Mouse (Mus musculus): ENCODE results near the gene Magi2. TPM values are rescaled to one million over a fixed set of nuclear protein-coding genes. Genes with fewer than 3 reads are reported as not detected.

The Magi2 gene
- polyA plus RNA-seq, 1 experiment from 2014 or later, result 1.9 TPM

- Histone ChIP-seq H3K36me3 (ENCODE audit: insufficient read depth, low read length) (no peaks in the 10 kb centered on the region), H3K4me3 (ENCODE audit: low read depth, low read length) (no peak overlapping the region), H3K27ac (ENCODE audit: low read length) (no peak overlapping the region), H3K9me3 (ENCODE audit: low read length) (no peaks in the 10 kb centered on the region), H3K4me1 (ENCODE audit: insufficient read depth, low read depth, low read length) (no peaks in the 10 kb centered on the region), H3K9ac (replicated peaks; ENCODE audit: low read depth) (no peak overlapping the region), H3K27me3 (replicated peaks; ENCODE audit: insufficient read depth, low read length) (no peaks in the 10 kb centered on the region), H3K4me2 (replicated peaks; ENCODE audit: low read depth, low read length) (no peak overlapping the region)
- ATAC-seq (no peak), DNase-seq (ENCODE audit: low spot score) (no peak)
- TF ChIP-seq EP300 (IDR thresholded peaks at IDR 0.05), result no peak
- 89% methylated on average over 1 of the region's 1 CpGs for WGBS
These were observed 855.5 kb downstream of the Magi2 start for GRCm38 (mm10) chr5:20082368-20082767.

GRCm38 (mm10) chr5:20087083-20087482 lies 860.2 kb downstream of the Magi2 start:
- no peak overlapping the region for H3K4me2 ChIP-seq (replicated peaks; ENCODE audit: low read depth, low read length)
- H3K27me3 ChIP-seq (replicated peaks; ENCODE audit: insufficient read depth, low read length), result no peaks in the 10 kb centered on the region
- WGBS, result 51% methylated on average over 6 of the region's 6 CpGs
- ATAC-seq (no peak), DNase-seq (ENCODE audit: low spot score) (no peak)
- H3K9me3 ChIP-seq (ENCODE audit: low read length), result no peaks in the 10 kb centered on the region
- no peaks in the 10 kb centered on the region for H3K4me1 ChIP-seq (ENCODE audit: insufficient read depth, low read depth, low read length)
- H3K36me3 ChIP-seq (ENCODE audit: insufficient read depth, low read length), result no peaks in the 10 kb centered on the region
- TF ChIP-seq EP300 (IDR thresholded peaks at IDR 0.05), result no peak
- TF ChIP-seq CTCF (IDR thresholded peaks at IDR 0.05), result no peak
- H3K9ac ChIP-seq (replicated peaks; ENCODE audit: low read depth), result no peak overlapping the region
- no peak overlapping the region for H3K4me3 ChIP-seq (ENCODE audit: low read depth, low read length)
- no peak overlapping the region for H3K27ac ChIP-seq (ENCODE audit: low read length)

GRCm38 (mm10) chr5:20103869-20104268 lies 877.0 kb downstream of the Magi2 start:
- H3K4me3 ChIP-seq (ENCODE audit: low read depth, low read length), result no peak overlapping the region
- no peak for DNase-seq (ENCODE audit: low spot score)
- ATAC-seq, result no peak
- no peak overlapping the region for H3K4me2 ChIP-seq (replicated peaks; ENCODE audit: low read depth, low read length)
- H3K4me1 ChIP-seq (ENCODE audit: insufficient read depth, low read depth, low read length), result no peaks in the 10 kb centered on the region
- TF ChIP-seq CTCF (IDR thresholded peaks at IDR 0.05), result no peak
- no peak for TF ChIP-seq EP300 (IDR thresholded peaks at IDR 0.05)
- no peak overlapping the region for H3K9ac ChIP-seq (replicated peaks; ENCODE audit: low read depth)
- H3K9me3 ChIP-seq (ENCODE audit: low read length), result no peaks in the 10 kb centered on the region
- H3K36me3 ChIP-seq (ENCODE audit: insufficient read depth, low read length), result no peaks in the 10 kb centered on the region
- no peak overlapping the region for H3K27ac ChIP-seq (ENCODE audit: low read length)
- H3K27me3 ChIP-seq (replicated peaks; ENCODE audit: insufficient read depth, low read length), result no peaks in the 10 kb centered on the region

- H3K9me3 ChIP-seq (ENCODE audit: low read length), result no peaks in the 10 kb centered on the region
- TF ChIP-seq CTCF (IDR thresholded peaks at IDR 0.05), result no peak
- no peak for TF ChIP-seq EP300 (IDR thresholded peaks at IDR 0.05)
- no peaks in the 10 kb centered on the region for H3K36me3 ChIP-seq (ENCODE audit: insufficient read depth, low read length)
- ATAC-seq, result no peak
- no peak overlapping the region for H3K4me2 ChIP-seq (replicated peaks; ENCODE audit: low read depth, low read length)
- H3K27me3 ChIP-seq (replicated peaks; ENCODE audit: insufficient read depth, low read length), result no peaks in the 10 kb centered on the region
- no peaks in the 10 kb centered on the region for H3K4me1 ChIP-seq (ENCODE audit: insufficient read depth, low read depth, low read length)
- H3K27ac ChIP-seq (ENCODE audit: low read length), result no peak overlapping the region
- no peak overlapping the region for H3K4me3 ChIP-seq (ENCODE audit: low read depth, low read length)
- 59% methylated on average over 3 of the region's 3 CpGs for WGBS
- no peak overlapping the region for H3K9ac ChIP-seq (replicated peaks; ENCODE audit: low read depth)
- no peak for DNase-seq (ENCODE audit: low spot score)
These were observed 877.7 kb downstream of the Magi2 start for GRCm38 (mm10) chr5:20104496-20104895.

GRCm38 (mm10) chr5:20109496-20109895 lies 882.7 kb downstream of the Magi2 start:
- no peak for ATAC-seq
- H3K9ac ChIP-seq (replicated peaks; ENCODE audit: low read depth), result no peak overlapping the region
- no peaks in the 10 kb centered on the region for H3K36me3 ChIP-seq (ENCODE audit: insufficient read depth, low read length)
- WGBS, result 79% methylated on average over 3 of the region's 3 CpGs
- DNase-seq (ENCODE audit: low spot score), result no peak
- no peaks in the 10 kb centered on the region for H3K9me3 ChIP-seq (ENCODE audit: low read length)
- H3K4me1 ChIP-seq (ENCODE audit: insufficient read depth, low read depth, low read length), result no peaks in the 10 kb centered on the region
- no peak overlapping the region for H3K4me3 ChIP-seq (ENCODE audit: low read depth, low read length)
- no peak overlapping the region for H3K27ac ChIP-seq (ENCODE audit: low read length)
- H3K27me3 ChIP-seq (replicated peaks; ENCODE audit: insufficient read depth, low read length), result no peaks in the 10 kb centered on the region
- no peak overlapping the region for H3K4me2 ChIP-seq (replicated peaks; ENCODE audit: low read depth, low read length)
- no peak for TF ChIP-seq CTCF (IDR thresholded peaks at IDR 0.05)
- no peak for TF ChIP-seq EP300 (IDR thresholded peaks at IDR 0.05)

- no peak overlapping the region for H3K27ac ChIP-seq (ENCODE audit: low read length)
- ATAC-seq, result peak; percentile 50
- H3K4me3 ChIP-seq (ENCODE audit: low read depth, low read length), result no peak overlapping the region
- DNase-seq (ENCODE audit: low spot score), result peak; percentile 29
- no peak overlapping the region for H3K9ac ChIP-seq (replicated peaks; ENCODE audit: low read depth)
- no peak overlapping the region for H3K4me2 ChIP-seq (replicated peaks; ENCODE audit: low read depth, low read length)
- H3K4me1 ChIP-seq (ENCODE audit: insufficient read depth, low read depth, low read length), result no peaks in the 10 kb centered on the region
- 47% methylated on average over 3 of the region's 3 CpGs for whole genome bisulfite sequencing
- H3K36me3 ChIP-seq (ENCODE audit: insufficient read depth, low read length), result no peaks in the 10 kb centered on the region
- TF ChIP-seq EP300 (IDR thresholded peaks at IDR 0.05) (no peak), CTCF (IDR thresholded peaks at IDR 0.05) (no peak)
- H3K9me3 ChIP-seq (ENCODE audit: low read length), result no peaks in the 10 kb centered on the region
- no peaks in the 10 kb centered on the region for H3K27me3 ChIP-seq (replicated peaks; ENCODE audit: insufficient read depth, low read length)
These were observed 890.3 kb downstream of the Magi2 start for GRCm38 (mm10) chr5:20117156-20117555.

- no peaks in the 10 kb centered on the region for H3K27me3 ChIP-seq (replicated peaks; ENCODE audit: insufficient read depth, low read length)
- no peaks in the 10 kb centered on the region for H3K36me3 ChIP-seq (ENCODE audit: insufficient read depth, low read length)
- no peak overlapping the region for H3K4me3 ChIP-seq (ENCODE audit: low read depth, low read length)
- no peak for ATAC-seq
- DNase-seq (ENCODE audit: low spot score), result no peak
- 47% methylated on average over 2 of the region's 2 CpGs for WGBS
- H3K27ac ChIP-seq (ENCODE audit: low read length), result no peak overlapping the region
- no peaks in the 10 kb centered on the region for H3K9me3 ChIP-seq (ENCODE audit: low read length)
- no peak overlapping the region for H3K9ac ChIP-seq (replicated peaks; ENCODE audit: low read depth)
- H3K4me1 ChIP-seq (ENCODE audit: insufficient read depth, low read depth, low read length), result no peaks in the 10 kb centered on the region
- no peak for TF ChIP-seq EP300 (IDR thresholded peaks at IDR 0.05)
- TF ChIP-seq CTCF (IDR thresholded peaks at IDR 0.05), result no peak
- H3K4me2 ChIP-seq (replicated peaks; ENCODE audit: low read depth, low read length), result no peak overlapping the region
These were observed 913.4 kb downstream of the Magi2 start for GRCm38 (mm10) chr5:20140235-20140634.

Measured in lung, postnatal 0 days (tissue).